Mouse (Mus musculus) frontal cortex, postnatal 25 days (tissue): Measurements from ENCODE around the gene Heatr5a.

Experiments used
- DNase-seq, 2 experiments: peaks; one replicate each; pipeline ENCODE4 v3.0.0; 2022; ENCODE audit warnings: low spot score in 2 of 2

Gene Heatr5a

GRCm38 (mm10) chr12:51971070-51971664, at the start of gene Heatr5a:
TSS of gene Heatr5a (minus strand) at chr12:51971321.
- peak; percentile 72 to 75 for DNase-seq

- no peak for DNase-seq
Observed at GRCm38 (mm10) chr12:52014494-52015029, 43.4 kb upstream of the Heatr5a start.

- DNase-seq: no peak
Observed at GRCm38 (mm10) chr12:52014044-52014443, 42.9 kb upstream of the Heatr5a start.

GRCm38 (mm10) chr12:52013274-52013673, 42.2 kb upstream of the Heatr5a start:
- DNase-seq: no peak

GRCm38 (mm10) chr12:52012159-52012558, 41.0 kb upstream of the Heatr5a start:
- DNase-seq: no peak

- no peak for DNase-seq
Observed at GRCm38 (mm10) chr12:52010630-52010961, 39.5 kb upstream of the Heatr5a start.

- DNase-seq: no peak
Observed at GRCm38 (mm10) chr12:52009928-52010629, 39.0 kb upstream of the Heatr5a start.

- no peak for DNase-seq
Observed at GRCm38 (mm10) chr12:52006633-52006994, 35.5 kb upstream of the Heatr5a start.

- peak; percentile 88 to 89 for DNase-seq
Observed at GRCm38 (mm10) chr12:52005877-52006632, 34.9 kb upstream of the Heatr5a start, which contains the start of gene Dtd2. TSS of gene Dtd2 (minus strand) at chr12:52006501.

- no peak for DNase-seq
Observed at GRCm38 (mm10) chr12:52002746-52003145, 31.6 kb upstream of the Heatr5a start.

GRCm38 (mm10) chr12:52001544-52001943, 30.4 kb upstream of the Heatr5a start:
- DNase-seq: peak in 1 of 2 experiments; percentile 51

- no peak for DNase-seq
Observed at GRCm38 (mm10) chr12:51998366-51998932, 27.3 kb upstream of the Heatr5a start.

GRCm38 (mm10) chr12:51995738-51996536, 24.8 kb upstream of the Heatr5a start:
- DNase-seq: no peak

- DNase-seq: no peak
Observed at GRCm38 (mm10) chr12:51990629-51991028, 19.5 kb upstream of the Heatr5a start.

- DNase-seq: no peak
Observed at GRCm38 (mm10) chr12:51988536-51988935, 17.4 kb upstream of the Heatr5a start.

GRCm38 (mm10) chr12:51985826-51986225, 14.7 kb upstream of the Heatr5a start:
- no peak for DNase-seq

GRCm38 (mm10) chr12:51985163-51985748, 14.1 kb upstream of the Heatr5a start:
- DNase-seq: no peak

GRCm38 (mm10) chr12:51983625-51984024, 12.5 kb upstream of the Heatr5a start:
- DNase-seq: no peak

GRCm38 (mm10) chr12:51976531-51976930, 5.4 kb upstream of the Heatr5a start:
- DNase-seq: no peak

- no peak for DNase-seq
Observed at GRCm38 (mm10) chr12:51974381-51974780, 3.3 kb upstream of the Heatr5a start.
